Mouse (Mus musculus) MEL (cell line): ENCODE measurements around the gene Krt12.

Experiments
- CHD2 ChIP-seq: IDR thresholded peaks from 2 replicates; pipeline ENCODE4 v1.6.1; 2011; ENCODE audit warnings: low read length, improper control_type of control experiment
- CTCF ChIP-seq, 3 experiments: IDR thresholded peaks in 2 of 3; conservative IDR thresholded peaks in 1 of 3; 2 replicates each; pipeline ENCODE4 v1.5.1; 2011 to 2012; ENCODE audit warnings: low read length in 3 of 3, low read depth in 2 of 3, mild to moderate bottlenecking in 2 of 3, improper control_type of control experiment in 1 of 3, inconsistent platforms in 1 of 3, mixed read lengths in 1 of 3, moderate library complexity in 1 of 3; ENCODE audit not compliant: control insufficient read depth in 1 of 3, insufficient read depth in 1 of 3, poor library complexity in 1 of 3, severe bottlenecking in 1 of 3
- E2F4 ChIP-seq: IDR thresholded peaks from 2 replicates; pipeline ENCODE4 v1.6.1; 2011; ENCODE audit warnings: low read depth, low read length, improper control_type of control experiment, borderline replicate concordance
- NELFE ChIP-seq: IDR thresholded peaks from 2 replicates; pipeline ENCODE4 v1.6.1; 2011; ENCODE audit warnings: low read depth, low read length, improper control_type of control experiment
- POLR2A ChIP-seq, 2 experiments: IDR thresholded peaks; 2 replicates each; pipeline ENCODE4 v1.6.1; 2011 to 2012; ENCODE audit warnings: low read length in 2 of 2, mild to moderate bottlenecking in 2 of 2, control low read depth in 1 of 2, improper control_type of control experiment in 1 of 2, low read depth in 1 of 2, moderate library complexity in 1 of 2; ENCODE audit not compliant: control insufficient read depth in 1 of 2, insufficient read depth in 1 of 2, poor library complexity in 1 of 2
- ZMIZ1 ChIP-seq: IDR thresholded peaks from 2 replicates; pipeline ENCODE4 v1.6.1; 2012; ENCODE audit warnings: low read depth, mild to moderate bottlenecking, inconsistent platforms, low read length, improper control_type of control experiment, moderate library complexity
- ZNF384 ChIP-seq: IDR thresholded peaks from 2 replicates; pipeline ENCODE4 v1.6.1; 2012; ENCODE audit warnings: low read depth, mild to moderate bottlenecking, inconsistent platforms, low read length, improper control_type of control experiment

DNA sequence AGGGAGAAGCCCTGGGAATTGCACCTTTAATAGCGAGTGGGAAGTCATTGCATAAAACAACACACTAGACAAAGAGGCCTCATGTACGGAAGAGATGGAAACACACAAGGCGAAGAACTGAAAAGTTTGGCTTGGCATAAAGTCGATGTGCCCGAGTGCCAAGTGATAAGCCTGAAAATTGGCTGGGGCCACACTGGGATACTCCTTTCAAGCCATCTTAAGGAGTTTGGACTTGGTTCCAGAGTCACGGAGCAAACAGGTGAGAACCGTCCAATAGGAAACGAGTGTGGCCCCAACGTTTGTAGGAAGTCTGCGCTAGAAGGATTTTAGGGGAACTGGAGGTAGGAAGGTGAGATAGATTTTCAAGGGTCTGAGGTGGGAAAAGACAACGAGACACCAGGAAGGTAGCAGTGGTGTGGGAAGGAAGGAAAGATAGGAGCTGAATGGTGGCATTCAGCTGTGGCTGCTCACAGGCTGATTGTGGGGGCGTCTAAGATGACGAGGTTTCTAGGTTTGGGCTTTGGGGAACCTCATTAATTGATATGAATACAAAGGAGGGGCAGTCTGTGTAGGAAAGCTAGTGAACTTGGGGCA, 22.0 kb downstream of the Krt12 start:
- TF ChIP-seq CTCF (IDR thresholded peaks at IDR 0.05 in 2 of 3, conservative IDR thresholded peaks at IDR 0.05 in 1 of 3; ENCODE audit: control insufficient read depth in 1 of 3, insufficient read depth in 1 of 3, low read depth in 2 of 3, low read length in 3 of 3, poor library complexity in 1 of 3, severe bottlenecking in 1 of 3) (no peak), E2F4 (no peak), CHD2 (peak; percentile 46), NELFE (0 out of 2 replicates have a peak, but pooled peaks have one; percentile 22), POLR2A (IDR thresholded peaks at IDR 0.05; ENCODE audit: control insufficient read depth in 1 of 2, insufficient read depth in 1 of 2, low read depth in 1 of 2, low read length in 2 of 2, poor library complexity in 1 of 2) (peak in 1 of 2 experiments; percentile 59; a peak in 2 of 4 replicates), ZNF384 (no peak), ZMIZ1 (peak; percentile 94)
